Mouse (Mus musculus) 3T3-L1 (cell line): ENCODE measurements around the gene Nipsnap3b.
A peak's percentile ranks its signal among the peaks of the same experiment; 100 is the strongest.

Experiments used
- DNase-seq: peaks from one replicate; pipeline ENCODE4 v3.0.0-alpha.2; 2015; ENCODE audit warnings: low read depth, low spot score

Nipsnap3b gene

DNA sequence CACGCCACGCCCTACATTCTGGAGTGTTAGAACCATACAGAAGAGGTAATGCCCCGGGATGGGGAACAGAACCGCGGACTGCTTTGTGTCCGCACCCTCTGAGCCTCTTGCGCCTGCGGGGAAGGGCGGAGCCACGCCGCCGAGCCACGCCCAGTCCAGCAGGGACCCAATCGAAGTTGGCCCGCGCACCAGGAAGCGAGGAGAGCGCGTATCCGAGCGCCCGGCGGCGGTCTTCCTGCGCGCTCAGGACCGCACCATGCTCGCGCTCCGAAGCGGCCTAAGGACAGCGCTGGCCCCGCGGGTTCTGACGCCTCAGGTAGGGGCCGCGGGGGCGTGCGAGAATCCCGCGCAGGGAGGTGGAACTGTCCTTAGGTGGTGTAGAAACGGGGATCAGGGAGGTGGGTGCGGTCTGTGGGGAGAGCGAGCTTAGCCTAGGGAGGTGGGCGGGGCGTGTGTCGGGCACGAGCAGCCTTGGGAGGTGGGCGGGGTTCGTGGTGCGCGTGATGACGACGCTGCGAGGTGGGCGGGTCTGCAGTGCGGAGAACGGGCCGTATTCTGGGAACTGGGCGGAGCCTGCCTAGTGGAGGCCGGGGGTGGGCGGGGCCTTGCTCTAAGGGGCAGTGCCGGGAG lies at the start of gene Nipsnap3b:
Gene Nipsnap3b, plus strand, starts transcription at position 149 of the 630 bp plus-strand sequence.
- DNase-seq: peak; percentile 94

DNA sequence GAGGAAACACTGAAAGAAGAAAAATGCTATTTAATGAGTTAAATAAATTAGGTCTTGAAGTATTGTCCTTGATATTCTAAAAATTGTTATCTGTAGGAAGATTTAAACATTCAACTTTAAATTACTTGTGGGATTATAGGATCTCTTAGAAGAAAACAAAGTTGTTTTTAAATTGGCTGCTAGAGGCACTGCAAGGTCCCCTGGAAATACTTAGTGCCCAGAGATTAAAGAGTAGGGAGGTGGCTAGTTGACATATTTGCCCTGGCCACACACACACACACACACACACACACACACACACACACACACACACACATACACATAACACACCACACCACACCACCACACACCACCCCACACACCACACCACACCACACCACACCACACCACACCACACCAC lies 47.4 kb upstream of the Nipsnap3b start, which contains the start of gene Olfr270:
Gene Olfr270, plus strand, starts transcription at position 301 of the 400 bp plus-strand sequence.
- DNase-seq: no peak

DNA sequence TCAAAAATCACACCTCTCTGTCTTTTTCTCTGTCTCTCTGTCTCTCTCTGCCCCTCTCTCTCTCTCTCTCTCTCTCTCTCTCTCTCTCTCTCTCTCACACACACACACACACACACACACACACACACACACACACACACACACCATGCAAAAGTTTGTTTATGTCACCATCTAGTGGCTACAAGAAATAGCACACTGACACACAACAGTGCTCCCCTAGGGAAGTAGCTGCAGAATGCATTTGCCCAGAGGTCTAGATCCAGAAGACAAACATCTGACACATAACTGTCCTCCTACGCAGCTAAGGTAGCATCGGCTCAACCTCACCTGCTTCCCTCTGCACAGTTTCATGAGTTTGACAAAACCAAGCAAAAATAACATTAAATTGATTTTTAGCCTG lies 26.5 kb upstream of the Nipsnap3b start:
- peak; percentile 45 for DNase-seq

DNA sequence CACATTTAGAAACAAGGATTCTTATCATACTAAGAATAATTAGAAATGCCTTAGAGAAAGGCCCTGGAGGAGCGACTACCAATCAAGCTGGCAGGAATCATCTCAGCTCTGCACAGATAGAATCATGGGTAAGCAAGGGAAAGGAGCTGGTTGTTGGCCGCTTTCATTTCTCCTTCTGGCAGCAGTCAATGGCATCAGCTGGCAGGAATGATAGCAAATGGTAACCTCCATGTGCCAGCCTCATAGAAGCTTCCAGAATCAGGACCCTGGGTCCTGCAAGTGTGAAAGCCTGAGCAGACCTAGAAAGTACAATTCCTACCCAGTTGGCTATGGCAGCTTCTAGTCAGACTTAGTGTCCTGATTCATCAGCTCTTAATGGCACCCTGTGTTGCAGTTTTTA lies 25.4 kb upstream of the Nipsnap3b start:
- no peak for DNase-seq

DNA sequence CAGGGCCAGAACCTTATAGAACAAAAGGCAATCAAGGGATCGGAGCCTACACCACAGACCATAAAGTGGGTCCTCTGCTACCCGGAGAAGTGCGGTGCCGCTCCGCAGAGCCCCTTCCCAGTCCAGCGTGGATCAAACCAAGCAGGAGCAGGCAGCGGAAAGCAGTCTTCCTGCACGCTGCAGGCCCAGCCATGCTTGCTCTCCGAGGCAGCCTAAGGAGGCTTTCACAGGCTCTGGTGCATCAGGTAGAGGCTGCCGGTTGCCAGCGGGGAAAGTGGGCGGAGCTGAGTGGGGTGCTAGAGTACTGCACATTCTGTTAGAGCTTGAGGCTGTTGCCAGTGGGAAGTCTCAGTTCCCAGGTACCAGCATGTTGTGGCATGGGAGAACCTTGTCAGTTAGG lies 22.4 kb upstream of the Nipsnap3b start, which contains the start of gene Nipsnap3a:
Gene Nipsnap3a, plus strand, starts transcription at position 25 of the 400 bp plus-strand sequence.
- no peak for DNase-seq

DNA sequence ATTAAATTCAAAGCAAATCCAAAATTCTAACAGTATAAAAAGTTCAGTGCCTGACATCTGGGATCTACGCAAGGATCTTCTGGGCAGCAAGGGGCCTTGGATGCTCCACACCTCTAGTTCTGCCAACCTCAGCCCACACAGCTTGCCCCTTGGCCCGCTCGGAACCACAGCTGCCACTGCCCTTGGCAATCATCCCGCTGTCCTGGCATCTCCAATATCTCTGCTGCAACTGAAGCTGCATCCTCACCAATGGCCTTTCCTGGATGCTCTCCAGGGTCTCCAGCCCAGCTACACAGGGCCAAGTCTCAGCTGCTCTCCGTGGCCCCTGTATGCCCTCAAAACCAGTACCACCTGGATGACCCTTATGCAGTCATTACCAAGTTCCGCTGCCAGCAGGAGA lies 12.2 kb upstream of the Nipsnap3b start:
- DNase-seq: no peak

DNA sequence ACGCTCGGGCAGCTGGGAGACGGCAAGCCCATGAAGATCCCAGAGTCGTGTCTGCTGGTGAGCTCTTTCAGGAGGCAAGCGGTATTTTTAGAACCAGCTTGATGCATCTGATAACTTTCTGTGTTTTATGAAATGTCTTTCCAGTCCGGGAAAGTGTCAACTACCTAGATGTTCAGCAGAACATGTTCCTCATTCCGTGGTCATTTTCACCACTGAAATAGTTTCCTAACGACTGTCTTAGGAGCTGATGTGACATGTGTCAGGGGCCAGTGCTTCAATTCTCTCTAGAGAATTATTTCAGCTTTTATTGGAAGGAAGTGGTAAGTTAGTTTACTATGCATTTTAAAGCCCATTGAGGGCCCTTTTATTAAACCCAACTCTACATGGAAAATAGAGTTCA lies 11.5 kb upstream of the Nipsnap3b start:
- no peak for DNase-seq

DNA sequence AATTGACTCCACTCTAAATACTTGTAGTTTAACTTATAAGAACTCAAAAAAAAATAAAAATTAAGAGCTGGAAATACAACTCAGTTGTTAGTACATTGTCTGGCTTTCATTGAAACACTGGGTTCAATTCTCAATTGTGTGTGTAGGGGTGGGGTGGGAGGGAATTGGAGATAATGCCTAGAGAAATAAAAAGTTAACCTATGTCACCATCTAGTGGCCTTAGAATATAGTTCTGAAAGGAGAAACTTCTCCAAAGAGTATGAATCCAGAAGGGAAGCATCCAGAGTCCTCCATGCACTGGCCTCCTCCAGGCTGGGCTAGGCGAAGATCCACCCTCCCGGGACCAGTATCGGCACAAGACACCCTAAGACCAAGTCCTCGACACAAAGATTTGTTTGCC lies 2.5 kb upstream of the Nipsnap3b start:
- DNase-seq: peak; percentile 51

DNA sequence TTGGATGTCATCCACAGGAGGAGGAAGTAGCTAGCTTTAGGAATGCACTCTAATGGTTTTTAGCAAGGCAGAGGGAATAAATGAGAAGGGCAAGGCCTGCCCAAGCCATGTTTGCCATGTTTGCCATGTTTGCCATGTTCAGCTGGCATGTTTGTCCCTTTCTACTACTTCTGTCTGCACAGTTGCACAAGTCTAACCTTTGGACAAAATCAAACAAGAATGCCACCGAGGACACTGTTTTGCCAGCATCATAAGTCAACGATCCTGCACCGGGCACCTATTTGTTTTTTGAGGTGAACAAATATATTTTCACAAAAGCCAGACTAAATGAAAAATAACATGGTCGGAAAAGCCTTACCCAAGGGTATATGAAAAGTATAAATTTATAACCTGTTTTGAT lies 1.8 kb upstream of the Nipsnap3b start:
- no peak for DNase-seq

DNA sequence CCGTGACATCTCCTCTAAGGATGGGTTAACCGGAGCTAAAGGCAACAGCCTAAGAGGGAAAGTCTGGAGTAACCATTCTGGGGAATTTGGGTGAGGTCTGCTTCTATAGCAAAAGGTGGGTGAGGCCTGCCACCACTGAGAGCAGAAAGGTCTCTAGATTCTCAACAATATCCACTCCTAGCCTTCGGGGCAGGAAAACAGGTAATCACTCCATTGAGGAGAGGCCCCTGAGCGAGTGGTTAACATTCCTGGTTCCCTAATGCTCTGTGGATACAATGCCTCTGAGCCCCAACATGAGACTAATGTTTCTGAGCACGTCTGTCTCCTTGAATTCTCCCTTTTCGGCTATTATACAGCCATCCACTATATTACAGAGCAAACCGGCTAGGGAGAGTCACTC lies 2.7 kb downstream of the Nipsnap3b start:
- DNase-seq: no peak

DNA sequence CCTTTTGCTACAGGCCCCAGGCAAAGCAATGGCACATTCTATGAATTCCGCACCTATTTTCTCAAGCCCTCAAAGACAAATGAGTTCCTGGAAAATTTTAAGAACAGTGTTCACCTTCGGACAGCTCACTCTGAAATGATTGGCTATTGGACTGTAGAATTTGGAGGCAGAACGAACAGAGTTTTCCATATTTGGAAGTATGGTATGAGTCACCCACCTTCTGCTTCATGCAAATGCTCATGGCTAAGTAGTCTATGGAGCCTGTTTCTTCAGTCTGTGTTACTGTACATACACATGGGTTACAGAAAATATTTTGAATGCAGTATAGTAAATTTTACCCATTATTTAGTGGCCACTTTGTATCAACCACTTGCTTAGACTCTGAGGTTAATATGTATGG lies 3.3 kb downstream of the Nipsnap3b start:
- DNase-seq: no peak

DNA sequence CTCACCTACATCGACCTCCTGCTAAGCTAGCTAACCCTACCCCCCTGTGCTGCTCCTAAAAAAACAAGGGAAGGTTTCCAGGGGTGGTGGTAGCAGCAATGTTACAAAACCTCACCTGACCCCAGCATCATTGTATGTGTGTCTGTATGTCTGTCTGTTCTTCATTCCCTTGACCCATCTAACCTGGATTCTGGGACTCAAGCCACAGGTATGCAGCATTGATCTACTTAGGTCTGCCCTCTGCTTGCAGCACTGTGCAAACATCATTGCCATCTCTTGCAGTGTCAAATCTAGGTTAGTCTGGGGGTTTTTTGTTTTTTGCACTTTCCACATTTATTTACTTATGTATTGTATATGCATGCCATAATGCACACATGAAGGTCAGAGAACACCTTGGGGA lies 6.7 kb downstream of the Nipsnap3b start:
- no peak for DNase-seq

DNA sequence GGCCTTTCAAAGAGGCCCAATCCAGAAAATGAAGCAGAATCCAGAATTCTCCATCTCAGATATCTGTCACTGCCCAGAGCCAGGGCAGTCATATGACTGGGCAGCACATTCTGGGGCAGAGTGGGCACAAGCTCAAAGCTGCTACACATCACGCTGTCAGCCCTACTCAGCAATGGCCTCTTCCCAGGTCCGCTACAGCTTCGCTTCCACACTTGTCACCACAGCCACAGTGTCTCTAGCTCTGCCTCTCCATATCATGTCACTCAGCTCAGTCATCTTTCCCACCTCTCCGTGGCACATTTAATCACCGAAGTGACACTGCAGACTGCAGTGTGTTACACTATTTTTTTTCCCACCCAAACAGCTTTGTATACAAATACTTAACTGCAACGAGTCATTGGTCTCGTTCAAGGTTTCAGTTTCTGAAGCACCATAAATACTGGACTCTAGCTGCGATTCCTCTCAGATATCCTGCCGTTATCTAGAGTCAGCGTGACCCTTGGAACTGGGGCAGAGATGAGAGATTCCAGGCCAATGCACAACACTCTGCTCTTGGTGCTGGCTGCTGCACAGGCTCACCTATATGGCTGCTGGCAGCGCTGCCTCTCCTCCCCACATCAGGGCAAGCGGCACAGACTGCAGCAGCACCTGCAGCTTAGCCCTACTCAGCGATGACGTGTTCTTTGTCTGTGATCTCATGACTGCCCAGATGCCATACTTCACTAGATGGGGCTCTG lies 11.7 kb downstream of the Nipsnap3b start:
- DNase-seq: no peak

DNA sequence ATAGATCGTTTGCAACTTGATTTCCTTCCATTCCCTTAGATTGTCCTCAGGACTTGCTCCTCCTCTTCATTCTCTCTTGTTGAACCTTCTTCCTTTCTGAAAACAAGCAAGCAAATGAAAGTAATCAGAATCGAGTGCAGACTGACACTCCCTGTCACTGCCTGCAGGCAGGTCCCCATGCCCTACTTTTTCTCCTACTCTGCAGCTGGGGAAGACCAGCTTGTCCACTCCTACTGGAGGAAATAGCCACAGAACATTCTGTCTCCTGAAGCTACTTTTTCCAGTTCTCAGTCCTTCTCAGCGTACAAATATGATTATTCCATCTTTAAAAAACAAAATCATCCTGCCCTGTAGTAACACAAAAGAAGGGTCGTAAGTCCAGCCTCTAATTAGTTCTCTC lies 12.7 kb downstream of the Nipsnap3b start:
- DNase-seq: no peak

DNA sequence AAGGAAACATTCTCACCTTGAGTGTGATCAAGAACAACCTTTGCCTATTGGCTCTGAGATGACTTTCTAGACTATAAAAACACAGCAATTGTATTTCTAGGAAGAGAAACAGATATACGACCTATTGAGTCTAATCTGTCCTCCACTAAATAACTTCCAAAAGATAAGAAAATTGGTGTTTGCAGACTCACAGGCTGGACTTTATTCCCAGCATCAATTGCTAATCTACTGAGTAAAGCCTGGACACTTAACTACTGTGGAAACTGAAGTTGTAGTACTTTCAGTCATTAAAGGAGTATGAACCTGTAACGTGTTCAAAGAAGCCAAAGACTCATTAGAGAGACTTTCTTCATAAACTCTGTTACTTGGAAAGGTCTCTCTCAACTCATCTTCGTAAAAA lies 16.1 kb downstream of the Nipsnap3b start:
- DNase-seq: no peak

DNA sequence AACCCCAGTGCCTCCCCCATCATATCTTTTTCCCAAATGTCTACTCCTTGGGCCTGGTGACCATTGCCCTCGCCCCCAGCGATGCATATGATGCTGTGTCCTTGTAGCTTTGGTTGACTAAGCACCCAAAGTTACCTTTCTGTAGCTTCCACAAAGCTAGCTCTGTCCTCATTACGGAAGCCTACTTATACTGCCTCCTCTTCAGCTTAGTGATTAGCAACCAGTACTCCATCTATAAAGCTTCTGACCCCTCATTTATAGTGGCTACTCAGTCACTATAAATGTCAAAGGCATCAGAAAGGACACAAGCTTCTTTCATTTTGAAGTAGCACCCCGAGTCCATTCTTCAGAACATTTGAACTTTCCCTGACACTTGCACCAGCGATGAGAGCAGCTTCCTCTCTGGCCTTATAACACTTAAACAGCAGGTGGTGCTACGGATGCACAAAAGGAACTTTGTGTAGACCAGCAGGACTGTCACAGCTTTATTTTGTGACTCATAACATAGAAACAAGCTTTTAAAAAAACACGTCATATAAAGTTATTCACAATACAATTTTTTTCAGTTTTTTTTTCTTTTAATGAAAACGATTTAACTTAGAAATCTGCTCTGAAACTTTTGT lies 18.8 kb downstream of the Nipsnap3b start:
- peak; percentile 74 for DNase-seq

DNA sequence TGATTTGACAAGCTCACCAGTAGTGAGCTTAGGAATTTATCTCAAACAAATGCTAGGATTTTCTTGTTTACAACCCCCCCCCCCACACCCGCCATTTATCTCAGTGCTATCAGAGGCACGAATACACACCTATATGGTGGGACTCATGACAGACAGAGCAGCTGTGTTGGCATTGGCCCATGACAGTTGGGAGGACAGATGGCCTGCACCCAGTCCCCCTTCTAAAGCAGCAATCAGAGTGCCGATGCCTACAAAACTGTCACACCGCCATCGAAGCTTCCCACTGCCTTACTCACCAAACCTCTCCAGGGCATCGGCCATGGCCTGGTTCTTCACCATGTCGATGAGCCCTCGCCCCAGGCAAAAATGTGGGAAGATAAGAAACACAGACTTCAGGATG lies 32.1 kb downstream of the Nipsnap3b start:
- no peak for DNase-seq

DNA sequence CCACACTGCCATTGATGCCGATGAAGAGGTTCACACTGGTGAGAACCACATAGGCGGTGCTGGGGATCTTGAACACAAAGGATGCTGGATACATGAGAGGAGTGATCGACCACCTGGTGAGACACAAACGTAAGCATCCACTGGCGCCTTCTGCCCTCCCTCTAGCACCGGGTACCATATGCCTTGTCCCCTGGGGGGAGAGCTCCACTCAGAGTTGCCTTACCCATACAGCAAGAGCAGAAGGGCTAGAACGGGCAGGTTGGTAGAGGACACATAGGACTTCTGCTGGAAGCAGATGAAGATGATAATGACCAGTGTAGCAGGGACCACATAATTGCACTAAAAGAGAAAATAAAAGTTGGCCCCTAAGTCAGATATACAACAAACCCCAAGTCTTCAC lies 34.1 kb downstream of the Nipsnap3b start:
- DNase-seq: no peak

DNA sequence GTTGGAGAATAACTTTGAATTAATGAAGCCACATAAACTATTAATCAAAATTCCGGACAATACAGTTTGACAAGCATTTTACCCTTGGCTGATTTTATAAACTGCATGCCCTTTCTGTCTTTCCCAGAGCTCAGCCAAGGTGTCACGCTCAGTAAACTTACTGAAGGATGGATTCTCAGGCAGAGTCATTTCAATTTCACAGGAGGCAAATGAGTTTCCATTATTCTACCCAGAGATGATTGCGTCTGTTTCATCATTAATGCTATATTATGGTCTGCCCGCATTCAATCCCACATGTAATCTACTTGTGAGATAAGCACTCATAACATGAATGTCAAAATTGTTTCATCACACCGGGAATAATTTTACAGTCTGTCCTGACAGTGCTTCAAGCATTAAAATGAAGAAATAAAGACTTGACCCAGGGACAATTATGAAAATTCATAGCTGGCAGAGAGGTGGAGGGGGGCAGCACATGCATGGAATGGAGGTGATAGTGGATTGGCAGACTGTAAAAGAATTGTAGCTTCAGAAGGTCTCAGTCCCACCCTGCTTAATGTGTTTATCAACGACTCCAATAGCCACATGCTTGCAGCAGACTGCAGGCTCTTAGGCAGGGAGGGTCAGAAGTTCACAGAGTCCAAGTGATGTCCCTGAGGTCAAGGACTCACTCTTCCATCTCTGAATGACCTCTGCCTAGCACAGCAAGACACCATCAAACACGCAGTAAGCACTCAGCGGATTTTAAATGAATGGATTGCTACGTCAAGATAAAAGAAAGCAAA lies 34.8 kb downstream of the Nipsnap3b start:
- DNase-seq: no peak

DNA sequence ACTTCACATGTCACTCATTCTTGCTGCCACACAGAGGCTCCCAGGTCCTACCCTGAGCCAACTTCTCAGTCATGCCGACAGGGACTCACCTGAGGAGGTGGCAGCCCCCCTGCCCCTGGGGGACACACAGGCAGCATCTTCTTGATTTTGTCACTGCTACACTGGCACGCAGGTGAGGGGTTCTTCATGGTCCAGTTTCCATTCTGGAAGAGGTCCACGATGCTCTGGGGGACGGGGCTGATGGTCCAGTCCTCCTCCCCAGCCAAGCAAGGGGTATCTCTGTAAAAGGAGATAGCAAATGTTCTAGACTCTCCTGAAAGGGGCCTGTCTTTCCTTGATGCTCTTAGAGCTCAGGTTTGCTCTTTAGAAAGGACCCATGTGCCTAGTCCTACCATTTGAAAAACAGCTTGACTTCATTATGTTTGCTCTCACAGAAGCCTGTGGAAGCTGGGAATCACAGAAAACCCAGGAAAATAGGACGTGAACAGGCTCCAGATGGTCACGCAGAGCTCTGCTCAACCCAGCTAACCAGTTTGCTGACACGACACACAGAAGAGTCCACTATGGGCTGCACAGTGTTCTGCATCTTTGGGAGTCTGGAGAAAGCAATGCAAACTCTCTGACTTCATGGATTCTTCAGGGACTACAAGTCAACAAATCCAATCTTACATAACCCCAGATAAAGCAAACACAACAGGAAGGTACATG lies 50.8 kb downstream of the Nipsnap3b start:
- DNase-seq: no peak
